Mouse (Mus musculus): ENCODE results near the gene Rps6ka5.

- no peak for TF ChIP-seq CTCF (IDR thresholded peaks at IDR 0.05; ENCODE audit: low read depth)
- no peak for TF ChIP-seq EP300 (IDR thresholded peaks at IDR 0.05; ENCODE audit: low read depth)
Measured at GRCm38 (mm10) chr12:100505484-100505883, 221.3 kb downstream of the Rps6ka5 start.
